Mouse (Mus musculus) kidney, embryonic 16.5 days (tissue): Measurements from ENCODE around the gene Fkbp15. TPM values are rescaled to one million over a fixed set of nuclear protein-coding genes. Genes with fewer than 3 reads are reported as not detected.

ENCODE experiments used
- ATAC-seq: fragments of 200-750 bp; cut with Nextera tagmentation; 2 replicates; pipeline ENCODE4 v1.8.0; 2017; ENCODE audit warnings: moderate TSS enrichment; ENCODE audit not compliant: low FRiP score, low TSS enrichment
- H3K27ac ChIP-seq: fragments of 300-500 bp; sonication (generic); 2 replicates; pipeline ENCODE4 v1.5.1; 2014; ENCODE audit warnings: low read length
- H3K27me3 ChIP-seq: fragments of 300-500 bp; sonication (generic); 2 replicates; pipeline ENCODE4 v1.6.1; 2014; ENCODE audit warnings: low read length, control low read depth, mixed read lengths; ENCODE audit not compliant: insufficient read depth
- H3K36me3 ChIP-seq: fragments of 300-500 bp; sonication (generic); 2 replicates; pipeline ENCODE4 v1.6.1; 2014; ENCODE audit warnings: low read length, control low read depth, mixed read lengths; ENCODE audit not compliant: insufficient read depth
- H3K4me1 ChIP-seq: fragments of 300-500 bp; sonication (generic); 2 replicates; pipeline ENCODE4 v1.6.1; 2014; ENCODE audit warnings: low read length, control low read depth, mixed read lengths; ENCODE audit not compliant: insufficient read depth
- H3K4me2 ChIP-seq: fragments of 300-500 bp; sonication (generic); replicated peaks from 2 replicates; pipeline ENCODE4 v1.6.1; 2014; ENCODE audit warnings: low read depth, low read length
- H3K4me3 ChIP-seq: fragments of 300-500 bp; sonication (generic); 2 replicates; pipeline ENCODE4 v1.5.1; 2014; ENCODE audit warnings: mild to moderate bottlenecking, low read length
- H3K9ac ChIP-seq: fragments of 300-500 bp; sonication (generic); replicated peaks from 2 replicates; pipeline ENCODE4 v1.6.1; 2014; ENCODE audit warnings: low read length
- H3K9me3 ChIP-seq: fragments of 300-500 bp; sonication (generic); 2 replicates; pipeline ENCODE4 v1.6.1; 2016; ENCODE audit warnings: low read length, control low read depth
- WGBS: fragments of 180-500 bp; shearing (Covaris S2); extraction: QIAGEN DNeasy Blood & Tissue Kit; methylation state at CpG from one replicate; pipeline ENCODE4 v1.1.7; 2014; 5-methylcytosine and 5-hydroxymethylcytosine counted together
- polyA plus RNA-seq: library from polyadenylated mRNA; unstranded; fragments of >200 nt; fragmentation: Nextera tagmentation; extraction: Ambion mirVana; gene quantifications from 2 replicates; pipeline ENCODE4 v1.2.1, GENCODE M21; 2015

The Fkbp15 gene
- polyA plus RNA-seq, 1 experiment from 2014 or later, result 26.2 TPM

DNA sequence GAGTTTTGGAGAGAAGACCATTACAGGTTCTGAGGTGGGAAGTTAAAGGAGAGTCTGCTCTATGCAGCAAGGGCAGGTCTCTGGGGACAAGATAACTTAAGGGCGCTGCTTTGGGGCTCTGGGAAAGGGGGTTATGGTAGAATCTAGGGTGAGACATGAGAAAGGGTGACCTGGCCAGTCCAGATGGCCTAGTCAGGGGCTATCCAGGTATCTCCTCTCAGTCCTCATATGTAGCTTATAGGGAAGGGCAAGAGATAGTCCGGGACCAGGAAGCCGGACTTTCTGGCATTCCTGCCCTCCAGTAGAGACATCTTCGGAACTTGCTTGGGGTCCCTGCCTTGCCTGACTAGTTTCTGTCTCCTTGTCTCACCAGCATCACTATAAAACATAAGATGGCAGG is 108.6 kb downstream of the Fkbp15 start:
- no peak overlapping the region for H3K4me3 ChIP-seq
- H3K9ac ChIP-seq, result no peak overlapping the region
- H3K4me2 ChIP-seq, result no peak overlapping the region
- no peaks in the 10 kb centered on the region for H3K4me1 ChIP-seq
- ATAC-seq, result no peak
- 88% methylated on average over 4 of the region's 4 CpGs for WGBS
- no peaks in the 10 kb centered on the region for H3K9me3 ChIP-seq
- no peak overlapping the region for H3K27ac ChIP-seq
- no peaks in the 10 kb centered on the region for H3K27me3 ChIP-seq
- no peaks in the 10 kb centered on the region for H3K36me3 ChIP-seq

DNA sequence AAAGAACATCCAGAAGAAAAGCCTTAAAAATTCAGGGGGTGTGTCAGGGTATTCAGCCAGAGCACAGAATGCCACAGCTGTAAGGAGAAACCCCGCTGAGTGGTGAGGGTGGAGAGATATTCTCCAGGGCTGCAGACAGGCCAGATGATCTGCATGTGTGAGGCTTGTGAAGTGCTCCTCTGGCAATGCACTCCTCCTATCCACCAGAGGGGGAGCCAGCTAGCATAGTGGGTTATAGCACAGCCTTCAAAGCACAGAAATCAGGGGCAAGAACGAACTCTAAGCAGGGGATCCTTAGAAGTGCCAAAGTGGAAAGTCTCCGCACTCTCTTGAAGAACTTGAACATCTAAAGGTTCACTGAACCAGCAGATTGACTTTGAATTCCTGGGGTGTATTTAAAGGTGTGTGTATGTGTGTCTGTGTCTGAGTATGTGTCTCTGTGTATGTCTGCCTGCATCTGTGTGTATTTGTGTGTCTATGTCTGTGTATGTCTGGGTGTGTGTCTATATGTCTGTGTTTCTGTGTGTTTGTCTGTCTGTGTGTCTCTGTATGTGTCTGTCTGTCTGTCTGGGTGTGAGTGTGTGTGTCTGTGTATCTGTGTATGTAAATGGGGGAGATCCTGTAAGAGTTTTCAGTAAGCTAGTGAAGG is 109.3 kb downstream of the Fkbp15 start:
- H3K9me3 ChIP-seq, result no peaks in the 10 kb centered on the region
- H3K4me2 ChIP-seq, result no peak overlapping the region
- H3K27ac ChIP-seq, result no peak overlapping the region
- H3K27me3 ChIP-seq, result no peaks in the 10 kb centered on the region
- no peaks in the 10 kb centered on the region for H3K36me3 ChIP-seq
- H3K4me3 ChIP-seq, result no peak overlapping the region
- ATAC-seq, result no peak
- WGBS, result 44% methylated on average over 3 of the region's 3 CpGs
- H3K4me1 ChIP-seq, result no peaks in the 10 kb centered on the region
- H3K9ac ChIP-seq, result no peak overlapping the region

Other genes starting within 250 kb of the Fkbp15 start
- not detected in 2 replicates for gene Mup21, start 209.7 kb downstream of the Fkbp15 start, polyA plus RNA-seq
- gene Zfp37, start 129.5 kb downstream of the Fkbp15 start, polyA plus RNA-seq, result 10.8 and 12.0 TPM in 2 replicates
- gene Slc31a2, start 98.0 kb downstream of the Fkbp15 start, polyA plus RNA-seq, result 30.7 and 31.9 TPM in 2 replicates
- gene Slc31a1, start 179 bp upstream of the Fkbp15 start, polyA plus RNA-seq, result 60.3 and 61.2 TPM in 2 replicates
- 147 and 149 TPM in 2 replicates for gene Cdc26, start 48.1 kb upstream of the Fkbp15 start, polyA plus RNA-seq
- gene Prpf4, start 48.2 kb upstream of the Fkbp15 start, polyA plus RNA-seq, result 25.2 and 25.8 TPM in 2 replicates
- 0.40 and 0.95 TPM in 2 replicates for gene Rnf183, start 74.7 kb upstream of the Fkbp15 start, polyA plus RNA-seq
- gene Wdr31, start 110.3 kb upstream of the Fkbp15 start, polyA plus RNA-seq, result 13.2 and 14.3 TPM in 2 replicates
- 25.9 and 28.3 TPM in 2 replicates for gene Bspry, start 119.5 kb upstream of the Fkbp15 start, polyA plus RNA-seq
- gene Hdhd3, start 142.9 kb upstream of the Fkbp15 start, polyA plus RNA-seq, result 17.3 and 20.6 TPM in 2 replicates
- 108 and 113 TPM in 2 replicates for gene Alad, start 159.4 kb upstream of the Fkbp15 start, polyA plus RNA-seq
- gene Pole3, start 164.5 kb upstream of the Fkbp15 start, polyA plus RNA-seq, result 97.0 and 102 TPM in 2 replicates
- gene 4933430I17Rik, start 164.8 kb upstream of the Fkbp15 start, polyA plus RNA-seq, result 0.49 and 0.67 TPM in 2 replicates
- gene Rgs3, start 199.3 kb upstream of the Fkbp15 start, polyA plus RNA-seq, result 57.7 and 62.0 TPM in 2 replicates